Mouse (Mus musculus) heart, embryonic 10.5 days (tissue): ENCODE data around the gene Pip4k2a. TPM values are rescaled to one million over a fixed set of nuclear protein-coding genes. Genes with fewer than 3 reads are reported as not detected.
"Not testable (repeated sequence)": the region's sequence is repeated elsewhere in the genome, so short reads cannot be mapped to it uniquely, and the experiment has no call there.

Experiments used
- DNase-seq: peaks from one replicate; pipeline ENCODE4 v3.0.0-alpha.2; 2017; ENCODE audit warnings: low spot score
- H3K27ac ChIP-seq: fragments of 300-500 bp; sonication (generic); 2 replicates; pipeline ENCODE4 v1.5.1; 2016; ENCODE audit warnings: mild to moderate bottlenecking
- H3K27me3 ChIP-seq: fragments of 300-500 bp; sonication (generic); 2 replicates; pipeline ENCODE4 v1.6.1; 2016; ENCODE audit warnings: mild to moderate bottlenecking; ENCODE audit not compliant: poor library complexity, insufficient read depth, severe bottlenecking
- H3K36me3 ChIP-seq: fragments of 300-500 bp; sonication (generic); 2 replicates; pipeline ENCODE4 v1.6.1; 2016; ENCODE audit warnings: mild to moderate bottlenecking, moderate library complexity
- H3K4me1 ChIP-seq: fragments of 300-500 bp; sonication (generic); 2 replicates; pipeline ENCODE4 v1.6.1; 2016; ENCODE audit warnings: mild to moderate bottlenecking
- H3K4me3 ChIP-seq: fragments of 300-500 bp; sonication (generic); 2 replicates; pipeline ENCODE4 v1.5.1; 2016; ENCODE audit warnings: mild to moderate bottlenecking, moderate library complexity
- H3K9me3 ChIP-seq: fragments of 300-500 bp; sonication (generic); 2 replicates; pipeline ENCODE4 v1.6.1; 2016; ENCODE audit warnings: mild to moderate bottlenecking, moderate library complexity
- WGBS: fragments of 180-500 bp; shearing (Covaris S2); methylation state at CpG from one replicate; pipeline ENCODE4 v1.1.7; 2016; 5-methylcytosine and 5-hydroxymethylcytosine counted together
- polyA plus RNA-seq: library from polyadenylated mRNA; unstranded; fragments of >200 nt; fragmentation: Nextera tagmentation; extraction: Ambion mirVana; gene quantifications from 2 replicates; pipeline ENCODE4 v1.2.1, GENCODE M21; 2016

The Pip4k2a gene
- polyA plus RNA-seq, 1 experiment from 2014 or later: 12.0 TPM

DNA sequence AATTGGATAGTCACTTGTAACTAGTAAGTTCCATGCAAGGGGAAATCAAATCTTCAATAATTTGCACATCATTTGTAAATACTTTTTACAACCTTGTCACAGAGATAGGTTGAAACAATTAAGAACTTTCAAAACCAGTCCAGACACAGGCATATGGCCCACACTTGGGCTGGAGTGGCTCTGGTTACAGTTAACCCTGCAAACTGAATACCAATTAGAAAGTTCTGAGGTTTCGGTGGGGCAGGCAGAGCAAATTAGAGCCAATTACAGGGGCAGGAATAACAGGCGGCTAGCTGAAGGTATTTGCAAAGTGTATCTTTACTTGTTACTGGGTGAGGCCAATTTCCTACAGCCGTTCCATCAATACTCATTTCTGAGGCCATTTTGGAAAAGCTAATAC lies 84.3 kb downstream of the Pip4k2a start:
- no peak for DNase-seq
- WGBS: 67% methylated on average over 3 of the region's 3 CpGs
- Histone ChIP-seq H3K9me3 (no peaks in the 10 kb centered on the region), H3K4me1 (peaks cover 25% of the 10 kb centered on the region), H3K27me3 (no peaks in the 10 kb centered on the region), H3K36me3 (no peaks in the 10 kb centered on the region), H3K27ac (no peak overlapping the region), H3K4me3 (no peak overlapping the region)

DNA sequence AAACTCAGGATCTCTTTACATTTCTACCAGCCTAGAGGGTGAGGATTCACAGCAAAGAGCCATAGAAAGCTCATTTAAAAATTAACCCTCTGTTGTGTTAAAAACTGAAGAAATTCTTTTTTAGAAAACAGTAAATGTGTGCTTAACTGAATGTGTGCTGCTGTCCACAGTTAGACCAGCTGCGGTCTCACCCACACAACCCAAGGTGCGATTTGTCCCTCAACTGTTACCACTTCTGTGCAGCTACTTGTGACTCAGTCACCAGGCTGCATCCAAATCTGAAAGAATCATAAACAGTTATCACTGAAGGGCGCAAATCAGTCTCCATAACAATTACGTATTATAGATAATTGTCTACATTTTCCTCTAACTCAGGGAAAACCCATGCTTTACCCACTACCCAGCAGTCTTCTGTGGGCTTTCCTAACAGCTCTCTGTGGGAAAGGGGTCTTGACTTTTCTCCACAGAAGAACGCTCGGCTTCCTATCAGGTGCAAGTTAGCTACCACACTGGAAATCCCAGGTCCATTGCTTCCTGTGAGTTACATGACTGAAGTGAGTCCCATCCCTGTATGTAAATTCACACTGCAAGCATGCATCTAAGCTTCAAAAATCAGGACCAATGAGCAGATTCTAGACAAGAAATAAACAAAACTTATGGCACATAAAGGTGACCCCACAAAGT lies 86.5 kb downstream of the Pip4k2a start:
- Histone ChIP-seq H3K9me3 (no peaks in the 10 kb centered on the region), H3K4me3 (no peak overlapping the region), H3K27me3 (no peaks in the 10 kb centered on the region), H3K36me3 (no peaks in the 10 kb centered on the region), H3K4me1 (peaks cover 29% of the 10 kb centered on the region), H3K27ac (no peak overlapping the region)
- 90% methylated on average over 6 of the region's 6 CpGs for WGBS
- no peak for DNase-seq

- peaks cover 19% of the 10 kb centered on the region for H3K4me1 ChIP-seq
- no peak overlapping the region for H3K27ac ChIP-seq
- 83% methylated on average over 6 of the region's 6 CpGs for WGBS
- no peaks in the 10 kb centered on the region for H3K9me3 ChIP-seq
- no peak overlapping the region for H3K4me3 ChIP-seq
- no peaks in the 10 kb centered on the region for H3K27me3 ChIP-seq
- no peaks in the 10 kb centered on the region for H3K36me3 ChIP-seq
- DNase-seq: no peak
Observed at GRCm38 (mm10) chr2:18910209-18910608, 87.7 kb downstream of the Pip4k2a start.

- no peak overlapping the region for H3K27ac ChIP-seq
- DNase-seq: no peak
- H3K9me3 ChIP-seq: no peaks in the 10 kb centered on the region
- 73% methylated on average over 6 of the region's 6 CpGs for WGBS
- H3K36me3 ChIP-seq: 0 out of 2 replicates have a peak, but pooled peaks cover 2% of the 10 kb centered on the region
- H3K27me3 ChIP-seq: no peaks in the 10 kb centered on the region
- H3K4me3 ChIP-seq: no peak overlapping the region
- peaks cover 19% of the 10 kb centered on the region for H3K4me1 ChIP-seq
Observed at GRCm38 (mm10) chr2:18909713-18910112, 88.2 kb downstream of the Pip4k2a start.

- no peak for DNase-seq
- H3K27me3 ChIP-seq: no peaks in the 10 kb centered on the region
- WGBS: 64% methylated on average over 8 of the region's 8 CpGs
- peaks cover 19% of the 10 kb centered on the region for H3K4me1 ChIP-seq
- 0 out of 2 replicates have a peak, but pooled peaks cover 3% of the 10 kb centered on the region for H3K36me3 ChIP-seq
- H3K27ac ChIP-seq: no peak overlapping the region
- no peaks in the 10 kb centered on the region for H3K9me3 ChIP-seq
- no peak overlapping the region for H3K4me3 ChIP-seq
Observed at GRCm38 (mm10) chr2:18907269-18907668, 90.7 kb downstream of the Pip4k2a start.

DNA sequence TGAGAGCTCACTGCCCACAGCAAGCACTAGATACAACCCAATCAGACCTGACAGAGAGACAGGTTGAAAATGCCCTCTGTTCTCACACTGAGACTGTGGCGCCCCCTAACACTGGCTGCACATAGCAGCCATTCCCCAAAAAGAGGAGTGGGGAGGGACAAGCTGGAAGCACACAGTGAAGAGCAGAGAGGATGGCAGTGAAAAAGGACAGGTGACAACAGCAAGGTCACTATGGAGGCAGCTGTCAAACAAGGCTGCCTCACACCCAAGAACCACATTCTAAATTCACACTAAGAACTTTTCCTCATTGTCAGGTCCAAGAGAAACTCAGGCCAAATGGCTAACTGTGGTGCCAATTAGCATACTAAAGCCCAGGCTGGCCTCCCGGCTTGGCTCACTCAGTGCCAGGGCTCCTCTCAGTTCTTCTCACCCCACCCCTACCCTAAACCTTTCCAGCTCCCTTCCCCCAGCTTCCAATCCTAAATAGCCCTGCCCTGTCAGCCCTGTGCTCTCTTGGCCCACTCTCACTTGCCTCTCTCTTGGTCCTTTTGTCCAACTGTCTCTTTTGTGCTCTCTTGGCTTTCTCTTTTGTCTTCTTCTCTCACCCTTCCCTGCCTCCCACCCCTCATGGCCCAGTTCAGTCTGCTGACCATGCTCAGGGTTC lies 91.4 kb downstream of the Pip4k2a start:
- DNase-seq: no peak
- peaks cover 19% of the 10 kb centered on the region for H3K4me1 ChIP-seq
- H3K9me3 ChIP-seq: no peaks in the 10 kb centered on the region
- H3K27me3 ChIP-seq: no peaks in the 10 kb centered on the region
- WGBS: 52% methylated on average over 2 of the region's 2 CpGs
- no peak overlapping the region; the same call in 1 of the 2 replicates for H3K27ac ChIP-seq
- 0 out of 2 replicates have a peak, but pooled peaks cover 5% of the 10 kb centered on the region for H3K36me3 ChIP-seq
- no peak overlapping the region for H3K4me3 ChIP-seq

- Histone ChIP-seq H3K9me3 (no peaks in the 10 kb centered on the region), H3K4me3 (no peak overlapping the region), H3K27me3 (no peaks in the 10 kb centered on the region), H3K36me3 (peaks cover 14% of the 10 kb centered on the region; the same call in 1 of the 2 replicates), H3K27ac (no peak overlapping the region), H3K4me1 (peaks cover 11% of the 10 kb centered on the region)
- 89% methylated on average over 9 of the region's 9 CpGs for WGBS
- DNase-seq: no peak
Observed at GRCm38 (mm10) chr2:18903301-18904068, 94.4 kb downstream of the Pip4k2a start.

DNA sequence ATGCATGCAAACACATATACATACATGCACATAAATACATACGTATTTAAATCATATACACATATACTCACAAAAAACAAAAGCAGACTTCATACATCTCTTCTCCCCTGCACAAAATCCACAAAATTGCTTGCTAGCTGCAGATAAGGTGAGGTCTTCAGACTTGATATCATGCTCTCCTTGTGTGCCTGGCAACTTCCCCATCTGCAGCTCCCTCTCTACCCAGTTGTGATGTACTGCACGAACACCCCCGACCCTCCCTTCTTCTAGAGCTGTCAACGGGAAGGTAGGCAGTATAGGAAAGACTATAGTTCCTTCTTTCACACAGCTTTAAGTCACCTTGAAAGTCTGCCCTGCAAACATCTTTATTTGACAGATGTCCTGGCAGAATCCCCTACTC lies 96.8 kb downstream of the Pip4k2a start:
- no peak for DNase-seq
- peaks cover 14% of the 10 kb centered on the region; the same call in 1 of the 2 replicates for H3K36me3 ChIP-seq
- H3K27me3 ChIP-seq: no peaks in the 10 kb centered on the region
- H3K9me3 ChIP-seq: no peaks in the 10 kb centered on the region
- H3K4me1 ChIP-seq: peaks cover 15% of the 10 kb centered on the region
- H3K27ac ChIP-seq: no peak overlapping the region
- 84% methylated on average over 4 of the region's 4 CpGs for WGBS
- H3K4me3 ChIP-seq: no peak overlapping the region

GRCm38 (mm10) chr2:18900635-18901034 lies 97.3 kb downstream of the Pip4k2a start:
- no peaks in the 10 kb centered on the region for H3K27me3 ChIP-seq
- peaks cover 16% of the 10 kb centered on the region for H3K4me1 ChIP-seq
- no peak overlapping the region for H3K4me3 ChIP-seq
- DNase-seq: no peak
- H3K9me3 ChIP-seq: no peaks in the 10 kb centered on the region
- WGBS: 90% methylated on average over 2 of the region's 2 CpGs
- no peak overlapping the region for H3K27ac ChIP-seq
- peaks cover 14% of the 10 kb centered on the region; the same call in 1 of the 2 replicates for H3K36me3 ChIP-seq

GRCm38 (mm10) chr2:18897742-18898256 lies 100.1 kb downstream of the Pip4k2a start:
- peak overlapping the region; percentile 64; the same call in 1 of the 2 replicates for H3K27ac ChIP-seq
- no peaks in the 10 kb centered on the region for H3K9me3 ChIP-seq
- H3K36me3 ChIP-seq: peaks cover 11% of the 10 kb centered on the region; the same call in 1 of the 2 replicates
- peaks cover 16% of the 10 kb centered on the region for H3K4me1 ChIP-seq
- no peak overlapping the region for H3K4me3 ChIP-seq
- DNase-seq: no peak
- H3K27me3 ChIP-seq: no peaks in the 10 kb centered on the region
- 26% methylated on average over 10 of the region's 10 CpGs for WGBS

DNA sequence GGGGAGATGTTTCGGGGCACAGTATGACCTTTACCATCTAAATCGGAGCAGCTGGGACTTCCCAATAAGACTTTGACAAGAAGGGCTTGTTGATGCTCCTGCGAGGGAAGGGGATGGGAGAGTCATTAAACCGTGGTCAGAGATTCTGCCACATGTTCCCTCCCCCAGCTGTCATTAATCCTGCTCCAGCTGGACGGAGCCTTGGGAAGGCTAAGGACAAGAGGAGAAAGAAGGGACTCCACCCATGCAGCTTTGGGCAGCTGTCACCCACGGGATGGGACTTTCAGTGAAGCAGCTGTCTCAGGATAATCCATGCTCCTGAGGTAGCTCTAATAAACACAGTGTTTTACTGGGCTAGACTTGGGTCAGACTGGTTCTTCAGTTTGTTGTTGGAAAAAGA lies 101.9 kb downstream of the Pip4k2a start:
- Histone ChIP-seq H3K27ac (no peak overlapping the region), H3K27me3 (no peaks in the 10 kb centered on the region), H3K4me1 (peaks cover 16% of the 10 kb centered on the region), H3K36me3 (peaks cover 6% of the 10 kb centered on the region; the same call in 1 of the 2 replicates), H3K9me3 (no peaks in the 10 kb centered on the region), H3K4me3 (no peak overlapping the region)
- no peak for DNase-seq
- WGBS: 49% methylated on average over 6 of the region's 6 CpGs

DNA sequence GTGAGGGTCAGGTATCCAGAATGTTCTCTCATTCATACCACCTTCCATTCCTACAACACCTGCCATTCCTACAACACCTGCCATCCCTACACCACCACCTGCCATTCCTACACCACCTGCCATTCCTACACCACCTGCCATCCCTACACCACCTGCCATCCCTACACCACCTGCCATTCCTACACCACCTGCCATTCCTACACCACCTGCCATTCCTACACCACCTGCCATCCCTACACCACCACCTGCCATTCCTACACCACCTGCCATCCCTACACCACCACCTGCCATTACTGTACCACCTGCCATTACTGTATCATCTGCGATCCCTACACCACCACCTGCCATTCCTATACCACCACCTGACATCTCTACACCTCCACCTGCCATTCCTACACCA lies 104.6 kb downstream of the Pip4k2a start:
- peaks cover 23% of the 10 kb centered on the region for H3K4me1 ChIP-seq
- not testable (repeated sequence) for DNase-seq, H3K4me3 ChIP-seq, H3K27me3 ChIP-seq, H3K9me3 ChIP-seq, H3K36me3 ChIP-seq, H3K27ac ChIP-seq
- 100% methylated on average over 1 of the region's 1 CpGs for WGBS
